Mouse (Mus musculus) heart, embryonic 16.5 days (tissue): ENCODE results near the gene Tmem185b. TPM values are rescaled to one million over a fixed set of nuclear protein-coding genes. Genes with fewer than 3 reads are reported as not detected.

ENCODE experiments used
- ATAC-seq: fragments of 200-750 bp; cut with Nextera tagmentation; replicated peaks from 2 replicates; pipeline ENCODE4 v1.8.0; 2017; ENCODE audit warnings: moderate number of reproducible peaks; ENCODE audit not compliant: insufficient read depth, low FRiP score; ENCODE audit errors: extremely low read depth
- H3K27ac ChIP-seq: fragments of 300-500 bp; sonication (generic); 2 replicates; pipeline ENCODE4 v1.5.1; 2014; ENCODE audit warnings: mild to moderate bottlenecking, low read length, control low read depth, moderate library complexity
- H3K27me3 ChIP-seq: fragments of 300-500 bp; sonication (generic); 2 replicates; pipeline ENCODE4 v1.6.1; 2014; ENCODE audit warnings: low read length, mixed read lengths; ENCODE audit not compliant: control insufficient read depth, insufficient read depth
- H3K36me3 ChIP-seq: fragments of 300-500 bp; sonication (generic); 2 replicates; pipeline ENCODE4 v1.6.1; 2014; ENCODE audit not compliant: control insufficient read depth, insufficient read depth
- H3K4me1 ChIP-seq: fragments of 300-500 bp; sonication (generic); 2 replicates; pipeline ENCODE4 v1.6.1; 2014; ENCODE audit warnings: low read length, mixed read lengths; ENCODE audit not compliant: control insufficient read depth, insufficient read depth
- H3K4me2 ChIP-seq: fragments of 300-500 bp; sonication (generic); 2 replicates; pipeline ENCODE4 v1.6.1; 2014; ENCODE audit warnings: low read depth, mild to moderate bottlenecking, control low read depth, low read length
- H3K4me3 ChIP-seq: fragments of 300-500 bp; sonication (generic); 2 replicates; pipeline ENCODE4 v1.5.1; 2014; ENCODE audit warnings: mild to moderate bottlenecking, control low read depth, low read length
- H3K9ac ChIP-seq: fragments of 300-500 bp; sonication (generic); 2 replicates; pipeline ENCODE4 v1.6.1; 2014; ENCODE audit warnings: low read length, control low read depth
- H3K9me3 ChIP-seq: fragments of 300-500 bp; sonication (generic); replicated peaks from 2 replicates; pipeline ENCODE4 v1.6.1; 2016; ENCODE audit warnings: low read length; ENCODE audit not compliant: control insufficient read depth
- WGBS: fragments of 180-500 bp; shearing (Covaris S2); extraction: QIAGEN DNeasy Blood & Tissue Kit; methylation state at CpG from one replicate; pipeline ENCODE4 v1.1.7; 2014; 5-methylcytosine and 5-hydroxymethylcytosine counted together
- polyA plus RNA-seq: library from polyadenylated mRNA; unstranded; fragments of >200 nt; fragmentation: Nextera tagmentation; extraction: Ambion mirVana; gene quantifications from 2 replicates; pipeline ENCODE4 v1.2.1, GENCODE M21; 2015

Tmem185b gene
- polyA plus RNA-seq, 1 experiment from 2014 or later, result 24.7 TPM

DNA sequence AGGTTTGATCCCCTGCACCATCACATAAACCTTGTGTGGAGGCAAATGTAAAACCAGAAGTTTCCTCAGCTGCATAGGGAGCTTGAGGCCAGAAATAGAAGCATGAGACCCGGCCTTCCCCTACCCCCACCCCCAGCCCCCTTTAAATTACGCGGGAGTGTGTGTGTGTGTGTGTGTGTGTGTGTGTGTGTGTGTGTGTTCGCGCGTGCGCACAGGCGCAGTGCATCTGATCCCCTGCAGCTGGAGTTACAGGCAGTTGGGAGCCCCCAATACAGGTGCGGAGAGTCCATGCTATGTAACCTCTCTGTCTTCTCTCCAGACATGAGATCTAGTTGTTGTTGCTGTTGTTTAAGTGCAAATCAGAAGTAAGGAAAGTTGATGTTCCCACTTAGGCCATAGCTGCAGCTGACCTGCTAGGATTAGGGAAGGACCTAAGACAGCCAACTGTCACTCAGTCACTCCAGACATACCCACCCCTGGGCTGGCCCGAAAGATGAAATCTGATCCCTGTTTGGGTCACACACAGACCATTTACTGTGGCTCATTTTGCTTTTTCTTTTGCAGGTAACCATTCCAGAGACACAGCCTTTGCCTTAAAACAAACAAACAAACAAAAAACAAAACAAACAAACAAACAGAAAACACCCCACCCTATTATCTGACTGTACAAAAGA lies 37.9 kb upstream of the Tmem185b start:
- H3K9ac ChIP-seq, result no peak overlapping the region
- no peaks in the 10 kb centered on the region for H3K36me3 ChIP-seq
- no peak overlapping the region for H3K27ac ChIP-seq
- H3K27me3 ChIP-seq, result no peaks in the 10 kb centered on the region
- 0 out of 2 replicates have a peak overlapping the region, but pooled peaks have one; percentile 9 for H3K4me2 ChIP-seq
- no peak overlapping the region for H3K4me3 ChIP-seq
- H3K9me3 ChIP-seq, result no peaks in the 10 kb centered on the region
- H3K4me1 ChIP-seq, result peaks cover 54% of the 10 kb centered on the region
- no peak for ATAC-seq
- 48% methylated on average over 10 of the region's 10 CpGs for WGBS

DNA sequence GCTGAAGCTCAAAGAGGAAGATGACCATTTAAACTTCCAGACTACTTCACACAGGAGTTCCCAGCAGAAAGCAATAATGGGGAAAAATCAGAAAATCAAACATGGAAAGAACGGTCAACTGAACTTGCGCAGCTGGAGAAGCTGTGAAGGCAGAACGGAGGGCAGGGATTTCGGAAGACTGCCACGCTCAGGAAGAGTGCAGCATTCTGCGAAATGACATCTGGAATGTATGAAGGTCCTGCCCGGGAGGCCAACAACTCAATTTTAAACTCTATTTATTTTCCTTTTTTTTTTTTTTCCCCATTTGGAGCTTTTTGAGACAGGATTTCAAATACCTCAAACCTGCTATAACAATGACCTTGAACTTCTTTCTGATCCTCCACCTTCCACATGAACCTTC lies 35.2 kb upstream of the Tmem185b start:
- H3K4me1 ChIP-seq, result peaks cover 59% of the 10 kb centered on the region
- H3K36me3 ChIP-seq, result no peaks in the 10 kb centered on the region
- no peaks in the 10 kb centered on the region for H3K9me3 ChIP-seq
- no peak overlapping the region for H3K27ac ChIP-seq
- no peak overlapping the region for H3K4me3 ChIP-seq
- H3K4me2 ChIP-seq, result no peak overlapping the region
- H3K27me3 ChIP-seq, result no peaks in the 10 kb centered on the region
- 84% methylated on average over 7 of the region's 7 CpGs for WGBS
- no peak for ATAC-seq
- H3K9ac ChIP-seq, result no peak overlapping the region

DNA sequence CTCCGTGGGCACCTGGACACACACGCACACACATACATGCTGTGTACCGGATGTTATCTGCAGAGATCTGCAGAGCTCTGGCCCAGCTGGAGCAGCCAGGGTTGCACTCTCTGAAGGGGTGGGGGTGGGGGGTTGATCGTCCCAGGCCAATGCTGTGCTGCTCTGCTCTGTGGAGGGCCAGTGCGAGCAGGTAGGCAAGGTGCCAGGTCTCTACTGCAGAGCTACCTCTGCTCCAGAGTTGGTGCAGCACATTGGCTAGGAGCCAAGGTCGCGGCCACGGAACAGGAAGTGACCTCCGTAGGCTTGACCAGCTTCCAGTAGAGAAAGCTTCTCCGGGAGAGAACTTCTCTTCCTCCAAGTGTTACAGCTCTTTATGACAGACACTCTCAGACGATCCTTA lies 33.9 kb upstream of the Tmem185b start:
- H3K4me1 ChIP-seq, result peaks cover 54% of the 10 kb centered on the region
- peak overlapping the region; percentile 59 for H3K4me2 ChIP-seq
- H3K4me3 ChIP-seq, result peak overlapping the region; percentile 28
- peak; percentile 42 for ATAC-seq
- no peaks in the 10 kb centered on the region for H3K27me3 ChIP-seq
- H3K9me3 ChIP-seq, result no peaks in the 10 kb centered on the region
- 9% methylated on average over 11 of the region's 11 CpGs for WGBS
- no peaks in the 10 kb centered on the region for H3K36me3 ChIP-seq
- peak overlapping the region; percentile 49; the same call in 1 of the 2 replicates for H3K9ac ChIP-seq
- H3K27ac ChIP-seq, result peak overlapping the region; percentile 75

DNA sequence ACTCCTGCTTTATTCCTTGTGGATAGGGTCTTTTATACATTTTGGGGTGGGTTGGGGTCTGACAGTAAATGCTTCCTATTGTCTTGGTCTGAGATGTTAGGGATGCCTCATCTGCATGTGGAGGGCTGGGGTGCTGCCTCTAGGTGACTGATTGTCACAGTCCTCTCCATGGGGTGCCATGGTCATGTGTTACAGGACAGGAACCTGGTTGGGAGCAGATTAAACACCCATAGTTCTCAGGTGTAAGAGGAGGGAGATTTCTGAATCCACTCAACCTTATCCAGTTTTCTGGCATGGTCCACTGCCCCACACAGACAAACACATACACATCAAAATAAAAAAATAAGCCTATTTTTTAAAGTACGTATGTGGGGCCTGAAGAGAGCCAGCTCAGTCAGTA lies 33.5 kb upstream of the Tmem185b start:
- Histone ChIP-seq H3K4me3 (peak overlapping the region; percentile 28), H3K9ac (peak overlapping the region; percentile 49; the same call in 1 of the 2 replicates), H3K27ac (peak overlapping the region; percentile 75), H3K4me1 (peaks cover 54% of the 10 kb centered on the region), H3K4me2 (peak overlapping the region; percentile 59), H3K27me3 (no peaks in the 10 kb centered on the region), H3K36me3 (no peaks in the 10 kb centered on the region), H3K9me3 (no peaks in the 10 kb centered on the region)
- ATAC-seq, result no peak
- WGBS, result 77% methylated on average over 1 of the region's 1 CpGs

DNA sequence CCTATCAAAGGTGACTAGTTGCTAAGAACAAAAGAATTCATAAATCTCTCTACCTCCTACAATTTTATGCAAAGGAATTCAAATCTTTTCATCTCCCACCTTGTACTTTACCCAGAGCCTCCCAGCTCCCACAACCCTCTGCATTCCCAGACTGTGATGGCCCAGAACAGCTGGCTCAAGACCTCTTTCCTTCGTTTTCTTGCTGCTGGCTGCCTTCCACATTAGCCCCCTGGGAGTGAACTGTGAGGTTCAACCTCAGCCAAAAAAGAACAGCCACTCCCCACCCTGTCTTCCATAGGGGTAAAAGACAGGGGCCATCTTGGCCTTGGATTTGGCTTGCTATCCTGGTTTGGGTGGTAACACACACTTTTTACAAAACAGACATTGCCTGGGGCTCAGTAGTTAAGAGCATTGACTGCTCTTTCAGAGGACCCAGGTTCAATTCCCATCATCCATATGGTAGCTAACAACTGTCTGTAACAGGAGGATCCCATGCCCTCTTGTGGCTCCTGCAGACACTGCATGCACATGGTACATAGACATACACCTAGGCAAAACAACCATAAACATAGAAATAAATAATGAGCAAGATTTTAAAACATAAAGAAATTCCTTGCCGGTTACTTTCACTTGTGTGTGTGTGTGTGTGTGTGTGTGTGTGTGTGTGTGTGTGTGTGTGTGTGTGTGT lies 31.8 kb upstream of the Tmem185b start:
- Histone ChIP-seq H3K27ac (no peak overlapping the region), H3K4me1 (peaks cover 53% of the 10 kb centered on the region), H3K36me3 (no peaks in the 10 kb centered on the region), H3K4me3 (no peak overlapping the region), H3K27me3 (no peaks in the 10 kb centered on the region), H3K9ac (no peak overlapping the region), H3K4me2 (no peak overlapping the region), H3K9me3 (no peaks in the 10 kb centered on the region)
- ATAC-seq, result no peak
- 69% methylated on average over 2 of the region's 2 CpGs for WGBS

DNA sequence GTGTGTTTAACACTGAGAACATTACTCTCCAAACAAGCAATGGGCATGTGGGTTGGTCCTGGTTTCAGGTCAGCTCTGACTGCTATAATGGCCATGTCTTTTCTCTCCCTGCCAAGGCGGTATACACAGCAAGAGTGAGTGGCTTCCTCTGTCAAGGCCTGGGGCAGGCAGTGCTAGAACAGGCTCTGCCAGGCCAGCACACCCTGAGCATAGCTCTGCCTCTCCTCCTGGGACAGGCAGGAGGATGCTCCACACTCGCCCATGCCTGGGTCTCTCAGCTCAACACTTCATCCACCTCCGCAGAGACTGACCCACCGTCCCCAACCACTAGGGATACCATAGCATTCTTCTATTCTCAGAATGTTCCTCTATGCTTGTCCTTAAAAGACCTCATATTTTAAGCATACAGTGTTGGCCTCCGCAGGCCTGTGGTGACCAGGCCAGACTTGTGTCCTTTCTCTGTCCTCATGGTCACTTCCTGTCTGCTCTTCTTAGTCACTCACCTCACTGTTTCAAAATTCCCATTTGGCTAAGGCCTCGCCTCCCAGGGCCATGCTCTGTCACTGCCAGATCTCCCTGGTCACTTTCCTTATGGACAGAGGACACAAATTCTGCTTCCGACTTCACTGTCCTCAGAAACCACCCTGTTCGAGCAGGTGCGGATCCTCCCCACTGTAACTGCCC lies 31.1 kb upstream of the Tmem185b start:
- no peak overlapping the region for H3K4me3 ChIP-seq
- 90% methylated on average over 9 of the region's 9 CpGs for WGBS
- no peak for ATAC-seq
- H3K9ac ChIP-seq, result no peak overlapping the region
- H3K27ac ChIP-seq, result no peak overlapping the region
- H3K4me2 ChIP-seq, result no peak overlapping the region
- peaks cover 54% of the 10 kb centered on the region for H3K4me1 ChIP-seq
- H3K27me3 ChIP-seq, result no peaks in the 10 kb centered on the region
- no peaks in the 10 kb centered on the region for H3K36me3 ChIP-seq
- no peaks in the 10 kb centered on the region for H3K9me3 ChIP-seq

DNA sequence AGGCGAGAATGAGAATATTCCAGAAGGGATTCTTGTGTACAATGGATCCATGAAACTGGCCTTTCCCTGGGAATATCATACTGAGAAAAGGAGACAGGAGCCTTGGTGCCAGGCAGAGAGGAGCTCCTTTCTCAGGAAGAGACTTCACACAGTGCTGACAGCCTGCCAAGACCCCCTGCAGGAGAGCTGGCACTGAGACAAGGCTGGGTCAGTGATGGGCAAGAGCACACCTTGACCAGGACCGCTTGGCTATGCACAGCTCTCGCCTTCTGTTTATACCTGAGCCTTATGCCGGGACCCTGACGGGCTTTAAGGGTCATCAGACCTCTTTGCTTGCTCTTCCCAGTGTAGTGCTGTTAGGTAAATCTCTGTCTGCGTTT lies 30.6 kb upstream of the Tmem185b start:
- ATAC-seq, result no peak
- H3K27ac ChIP-seq, result no peak overlapping the region
- H3K9me3 ChIP-seq, result no peaks in the 10 kb centered on the region
- H3K36me3 ChIP-seq, result peaks cover 1% of the 10 kb centered on the region; the same call in 1 of the 2 replicates
- no peak overlapping the region for H3K4me3 ChIP-seq
- H3K4me1 ChIP-seq, result peaks cover 54% of the 10 kb centered on the region
- H3K9ac ChIP-seq, result no peak overlapping the region
- H3K4me2 ChIP-seq, result no peak overlapping the region
- H3K27me3 ChIP-seq, result no peaks in the 10 kb centered on the region
- 88% methylated on average over 6 of the region's 6 CpGs for WGBS

DNA sequence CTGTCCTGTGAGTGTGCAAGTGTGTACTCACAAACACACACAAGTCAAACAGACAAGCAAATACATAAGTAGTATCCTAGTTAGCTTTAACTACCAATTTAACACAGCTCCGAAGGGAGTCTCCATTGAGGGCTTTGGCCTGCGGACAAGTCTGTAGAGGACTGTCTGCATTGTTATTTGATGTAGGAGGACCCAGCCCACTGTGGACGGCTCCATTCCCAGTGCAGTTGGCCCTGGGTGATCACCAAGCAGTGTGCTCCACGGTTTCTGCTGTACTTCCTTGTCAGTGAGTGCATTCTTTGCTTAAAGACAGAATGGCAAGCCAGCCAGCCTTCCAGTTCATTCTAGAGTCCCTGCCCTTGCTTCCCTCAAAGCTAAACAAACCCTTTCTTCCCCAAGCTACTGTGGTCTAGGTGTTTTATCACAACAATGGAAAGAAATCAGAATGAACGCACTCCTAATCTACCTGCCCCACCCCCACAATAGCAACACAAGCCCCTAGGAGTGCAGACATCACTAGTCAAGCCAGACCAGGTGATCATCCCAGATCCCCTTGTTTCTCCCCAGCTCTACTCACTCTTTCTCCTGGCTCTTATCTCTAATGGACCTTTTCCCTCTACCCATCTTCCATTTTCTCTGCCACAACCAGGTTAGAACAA lies 28.5 kb upstream of the Tmem185b start:
- no peaks in the 10 kb centered on the region for H3K27me3 ChIP-seq
- 0 out of 2 replicates have a peak overlapping the region, but pooled peaks have one; percentile 9 for H3K27ac ChIP-seq
- H3K36me3 ChIP-seq, result peaks cover 8% of the 10 kb centered on the region
- H3K4me3 ChIP-seq, result no peak overlapping the region
- H3K4me2 ChIP-seq, result no peak overlapping the region
- H3K4me1 ChIP-seq, result peaks cover 47% of the 10 kb centered on the region
- H3K9ac ChIP-seq, result no peak overlapping the region
- 0 out of 2 replicates have a peak, but pooled peaks cover 3% of the 10 kb centered on the region for H3K9me3 ChIP-seq
- ATAC-seq, result no peak
- 70% methylated on average over 5 of the region's 5 CpGs for WGBS
